Mouse (Mus musculus) embryonic facial prominence, embryonic 12.5 days (tissue): ENCODE measurements at regions not wholly inside any gene's neighbourhood (a gene's known extent, or its start where the extent isn't known, plus 50 kb on each side); places are given as distances from the start of the nearest gene placed in this dataset.
A peak's percentile ranks its signal among the peaks of the same experiment; 100 is the strongest.

Experiments used
- ATAC-seq: fragments of 200-750 bp; cut with Nextera tagmentation; 2 replicates; pipeline ENCODE4 v1.8.0; 2017; ENCODE audit not compliant: insufficient number of reproducible peaks, insufficient read depth, low FRiP score, low TSS enrichment
- H3K27ac ChIP-seq: fragments of 300-500 bp; sonication (generic); 2 replicates; pipeline ENCODE4 v1.5.1; 2016; ENCODE audit warnings: mild to moderate bottlenecking
- H3K27me3 ChIP-seq: fragments of 300-500 bp; sonication (generic); 2 replicates; pipeline ENCODE4 v1.6.1; 2016; ENCODE audit warnings: mild to moderate bottlenecking, moderate library complexity
- H3K36me3 ChIP-seq: fragments of 300-500 bp; sonication (generic); 2 replicates; pipeline ENCODE4 v1.6.1; 2016; ENCODE audit warnings: mild to moderate bottlenecking
- H3K4me1 ChIP-seq: fragments of 300-500 bp; sonication (generic); 2 replicates; pipeline ENCODE4 v1.6.1; 2016
- H3K4me2 ChIP-seq: fragments of 300-500 bp; sonication (generic); replicated peaks from 2 replicates; pipeline ENCODE4 v1.6.1; 2016; ENCODE audit warnings: mild to moderate bottlenecking, moderate library complexity
- H3K4me3 ChIP-seq: fragments of 300-500 bp; sonication (generic); 2 replicates; pipeline ENCODE4 v1.5.1; 2016; ENCODE audit warnings: mild to moderate bottlenecking
- H3K9ac ChIP-seq: fragments of 300-500 bp; sonication (generic); 2 replicates; pipeline ENCODE4 v1.6.1; 2016; ENCODE audit warnings: mild to moderate bottlenecking, moderate library complexity
- H3K9me3 ChIP-seq: fragments of 300-500 bp; sonication (generic); 2 replicates; pipeline ENCODE4 v1.6.1; 2016; ENCODE audit warnings: mild to moderate bottlenecking, moderate library complexity
- WGBS: fragments of 180-500 bp; shearing (Covaris S2); methylation state at CpG from one replicate; pipeline ENCODE4 v1.1.7; 2016; 5-methylcytosine and 5-hydroxymethylcytosine counted together

DNA sequence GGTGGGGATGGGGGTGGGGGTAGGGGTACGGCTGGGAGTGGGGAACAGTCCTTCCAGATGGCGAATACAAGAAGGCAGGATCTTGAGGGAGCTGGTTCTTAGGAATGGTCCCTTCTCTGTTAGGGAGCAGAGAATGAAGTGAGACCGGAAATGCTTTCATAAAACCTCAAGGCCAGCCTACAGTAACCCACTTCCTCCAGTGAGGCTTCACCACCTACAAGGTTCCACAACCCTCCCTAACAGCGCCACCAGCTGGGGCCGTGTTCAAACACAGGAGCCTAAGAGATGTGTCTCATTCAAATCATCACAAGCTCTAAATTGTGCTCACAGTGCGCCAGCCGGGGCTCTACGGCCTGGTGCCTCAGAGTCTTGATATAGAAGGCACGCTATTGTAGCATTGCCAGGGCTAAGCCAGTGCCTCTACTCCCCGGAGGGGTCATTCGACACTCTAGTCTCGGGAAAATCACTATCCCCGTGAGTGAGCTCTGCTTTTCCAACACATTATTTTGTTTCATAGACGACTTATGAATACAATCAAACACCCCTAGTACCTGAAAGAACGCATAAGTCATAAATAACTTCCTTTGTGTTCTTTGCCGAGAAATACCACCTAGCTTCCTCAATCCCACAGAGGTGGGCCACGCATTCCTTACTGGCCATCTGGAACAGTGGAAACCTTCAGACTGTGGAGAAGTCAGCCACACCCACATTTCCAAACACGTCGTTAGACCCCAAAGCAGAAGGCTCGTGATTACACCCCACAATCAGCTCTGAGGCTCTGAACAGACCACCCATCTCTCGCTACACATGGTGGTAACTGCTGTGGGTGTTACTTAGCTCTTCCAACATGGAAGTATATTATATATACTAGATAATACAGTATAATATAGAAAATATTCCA is 209.3 kb upstream of the Tgfbr2 start:
- 41% methylated on average over 21 of the region's 21 CpGs for WGBS
- peak overlapping the region; percentile 95 for H3K27ac ChIP-seq
- peak; percentile 57; the same call in 1 of the 2 replicates for ATAC-seq
- peaks cover 22% of the 10 kb centered on the region for H3K4me1 ChIP-seq
- H3K4me3 ChIP-seq: 0 out of 2 replicates have a peak overlapping the region, but pooled peaks have one; percentile 9
- no peaks in the 10 kb centered on the region for H3K9me3 ChIP-seq
- H3K36me3 ChIP-seq: no peaks in the 10 kb centered on the region
- peak overlapping the region; percentile 45 for H3K4me2 ChIP-seq
- no peaks in the 10 kb centered on the region for H3K27me3 ChIP-seq
- no peak overlapping the region for H3K9ac ChIP-seq

DNA sequence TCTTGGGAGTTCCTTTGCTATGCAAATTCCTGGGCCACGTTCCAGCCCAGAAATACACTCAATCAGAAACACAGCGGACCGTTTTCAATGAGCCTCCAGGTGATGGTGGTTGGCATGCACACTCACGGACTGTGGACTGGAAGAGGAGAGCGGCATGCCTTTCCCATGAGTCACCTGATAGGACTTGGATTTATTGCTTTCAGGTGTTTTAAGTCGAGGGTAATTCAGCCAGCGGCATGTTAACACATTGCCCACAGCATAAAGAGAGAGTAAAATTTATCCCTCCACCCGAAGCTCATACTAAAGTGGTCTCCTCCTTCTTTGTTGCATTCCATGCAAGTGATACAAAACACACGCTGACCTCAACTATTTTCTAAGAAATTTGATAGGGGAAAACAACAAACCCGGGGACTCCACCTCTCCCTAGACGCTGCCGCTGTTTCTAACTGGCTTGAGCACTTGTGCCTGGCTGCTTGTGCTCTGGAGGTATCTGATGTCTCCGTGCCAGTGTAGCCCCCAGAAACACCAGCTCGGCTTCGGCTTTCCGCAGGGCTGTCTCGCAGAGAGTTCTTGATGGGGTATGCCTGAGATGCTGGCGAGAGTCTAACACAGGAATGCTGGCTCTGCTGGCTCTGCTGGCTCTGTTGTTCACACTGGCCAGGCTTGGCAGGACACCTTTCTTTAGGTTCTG is 208.4 kb upstream of the Tgfbr2 start:
- no peaks in the 10 kb centered on the region for H3K9me3 ChIP-seq
- H3K36me3 ChIP-seq: no peaks in the 10 kb centered on the region
- H3K9ac ChIP-seq: peak overlapping the region; percentile 25; the same call in 1 of the 2 replicates
- ATAC-seq: peak; percentile 74
- H3K27ac ChIP-seq: peak overlapping the region; percentile 95
- WGBS: 9% methylated on average over 18 of the region's 18 CpGs
- H3K4me1 ChIP-seq: peaks cover 22% of the 10 kb centered on the region
- H3K27me3 ChIP-seq: no peaks in the 10 kb centered on the region
- peak overlapping the region; percentile 45 for H3K4me2 ChIP-seq
- 0 out of 2 replicates have a peak overlapping the region, but pooled peaks have one; percentile 9 for H3K4me3 ChIP-seq

DNA sequence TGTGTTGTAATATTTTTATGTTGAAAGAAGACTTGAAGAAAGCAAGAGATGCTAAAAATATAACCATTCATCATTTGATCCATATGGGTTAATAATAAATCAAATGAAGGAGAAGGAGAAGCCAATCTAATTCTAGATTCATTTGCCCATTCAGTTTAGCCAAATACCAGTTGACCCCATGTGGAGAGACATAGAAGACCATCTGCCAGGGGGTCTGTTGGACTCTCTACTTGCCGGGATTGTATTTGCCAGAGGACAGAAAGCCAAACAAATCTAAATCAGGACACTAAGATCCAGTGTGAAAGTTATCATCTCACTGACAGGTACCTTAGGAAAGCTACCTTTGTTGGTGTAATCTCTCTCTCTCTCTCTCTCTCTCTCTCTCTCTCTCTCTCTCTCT is 202.5 kb upstream of the Tgfbr2 start:
- H3K4me2 ChIP-seq: no peak overlapping the region
- no peaks in the 10 kb centered on the region for H3K9me3 ChIP-seq
- H3K36me3 ChIP-seq: no peaks in the 10 kb centered on the region
- H3K4me3 ChIP-seq: no peak overlapping the region
- 67% methylated on average over 1 of the region's 1 CpGs for WGBS
- no peak for ATAC-seq
- 0 out of 2 replicates have a peak, but pooled peaks cover 1% of the 10 kb centered on the region for H3K4me1 ChIP-seq
- no peaks in the 10 kb centered on the region for H3K27me3 ChIP-seq
- no peak overlapping the region for H3K9ac ChIP-seq
- H3K27ac ChIP-seq: no peak overlapping the region

DNA sequence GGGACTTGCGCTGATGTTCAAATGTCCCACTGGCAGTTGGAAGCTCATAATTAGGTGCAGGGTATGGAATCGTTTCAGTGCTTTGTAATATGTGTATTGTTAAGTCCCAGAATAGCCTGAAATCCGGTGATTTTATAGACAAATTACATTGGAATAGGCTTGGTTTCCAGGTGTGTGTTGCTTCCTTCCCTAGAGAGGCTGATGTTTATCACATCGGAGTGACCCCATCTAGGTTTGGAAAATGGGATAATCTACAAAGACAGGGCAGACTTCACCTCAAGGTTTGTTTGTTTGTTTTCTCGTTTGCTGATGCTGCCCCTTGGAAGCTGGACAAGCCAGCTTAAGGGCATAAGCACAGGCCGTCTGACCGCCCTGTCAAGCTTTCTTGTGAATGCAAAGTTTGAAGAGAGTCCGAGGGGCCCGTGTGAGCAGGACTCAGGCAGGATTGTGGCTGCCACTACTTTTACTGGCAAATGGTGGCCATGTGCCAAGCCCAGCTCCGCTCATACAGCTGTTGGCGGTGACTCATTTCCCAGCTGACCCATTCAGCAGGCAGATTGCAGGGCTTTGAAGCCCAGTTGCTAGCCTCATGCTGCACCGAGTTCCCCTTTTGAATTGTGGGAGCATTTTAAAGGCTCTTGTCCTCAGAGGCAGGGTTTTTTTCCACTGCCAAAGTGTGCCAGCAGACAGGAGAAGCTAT is 200.6 kb upstream of the Tgfbr2 start:
- no peak overlapping the region for H3K4me2 ChIP-seq
- H3K9me3 ChIP-seq: no peaks in the 10 kb centered on the region
- H3K27me3 ChIP-seq: no peaks in the 10 kb centered on the region
- no peak overlapping the region for H3K4me3 ChIP-seq
- H3K4me1 ChIP-seq: no peaks in the 10 kb centered on the region
- H3K36me3 ChIP-seq: no peaks in the 10 kb centered on the region
- H3K9ac ChIP-seq: no peak overlapping the region
- no peak for ATAC-seq
- 63% methylated on average over 12 of the region's 12 CpGs for WGBS
- H3K27ac ChIP-seq: 0 out of 2 replicates have a peak overlapping the region, but pooled peaks have one; percentile 2

DNA sequence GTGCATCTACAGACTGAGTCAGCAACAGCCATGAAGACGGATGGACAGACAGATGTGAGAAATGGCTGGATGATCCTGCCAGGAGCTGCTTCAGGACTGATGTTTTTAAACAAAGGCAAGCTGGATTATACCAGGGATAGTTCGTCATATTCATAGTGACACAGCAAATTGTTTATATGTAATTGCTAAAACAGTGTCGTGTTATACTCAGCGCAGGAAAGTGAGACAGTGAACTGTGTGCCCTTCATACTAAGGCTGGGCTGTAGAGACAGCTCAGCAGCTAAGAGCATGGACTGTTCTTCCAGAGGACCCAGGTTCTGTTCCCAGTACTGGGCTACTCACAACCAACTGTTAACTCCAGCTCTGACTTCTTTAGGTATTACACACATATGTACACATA is 199.2 kb upstream of the Tgfbr2 start:
- peaks cover 1% of the 10 kb centered on the region; the same call in 1 of the 2 replicates for H3K4me1 ChIP-seq
- WGBS: 77% methylated on average over 4 of the region's 4 CpGs
- ATAC-seq: no peak
- no peaks in the 10 kb centered on the region for H3K36me3 ChIP-seq
- no peak overlapping the region for H3K4me2 ChIP-seq
- H3K27me3 ChIP-seq: no peaks in the 10 kb centered on the region
- H3K4me3 ChIP-seq: no peak overlapping the region
- no peaks in the 10 kb centered on the region for H3K9me3 ChIP-seq
- no peak overlapping the region for H3K9ac ChIP-seq
- H3K27ac ChIP-seq: no peak overlapping the region

DNA sequence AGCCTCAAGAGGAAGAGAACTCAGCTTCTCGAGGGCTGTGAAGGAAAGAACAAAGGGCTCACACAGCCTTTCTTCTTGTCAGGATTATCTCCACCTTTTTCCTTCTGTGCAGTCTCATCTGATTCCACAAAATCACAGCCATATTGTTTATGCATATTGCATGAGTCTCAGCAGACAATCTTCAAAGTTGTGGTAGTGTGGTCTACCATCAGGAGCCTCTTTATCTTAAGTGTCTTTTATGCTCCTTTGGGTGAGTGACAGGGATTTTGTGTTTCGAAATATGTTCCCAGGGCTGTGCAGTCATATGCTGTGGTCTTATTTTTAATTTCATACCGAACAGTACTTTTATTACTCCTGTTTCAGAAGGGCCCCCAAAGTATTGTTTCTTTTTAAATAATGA is 198.2 kb upstream of the Tgfbr2 start:
- no peak for ATAC-seq
- no peaks in the 10 kb centered on the region for H3K9me3 ChIP-seq
- no peaks in the 10 kb centered on the region for H3K27me3 ChIP-seq
- H3K4me3 ChIP-seq: no peak overlapping the region
- no peak overlapping the region for H3K4me2 ChIP-seq
- H3K36me3 ChIP-seq: no peaks in the 10 kb centered on the region
- whole genome bisulfite sequencing: 63% methylated on average over 3 of the region's 3 CpGs
- peaks cover 9% of the 10 kb centered on the region; the same call in 1 of the 2 replicates for H3K4me1 ChIP-seq
- no peak overlapping the region for H3K9ac ChIP-seq
- no peak overlapping the region for H3K27ac ChIP-seq

DNA sequence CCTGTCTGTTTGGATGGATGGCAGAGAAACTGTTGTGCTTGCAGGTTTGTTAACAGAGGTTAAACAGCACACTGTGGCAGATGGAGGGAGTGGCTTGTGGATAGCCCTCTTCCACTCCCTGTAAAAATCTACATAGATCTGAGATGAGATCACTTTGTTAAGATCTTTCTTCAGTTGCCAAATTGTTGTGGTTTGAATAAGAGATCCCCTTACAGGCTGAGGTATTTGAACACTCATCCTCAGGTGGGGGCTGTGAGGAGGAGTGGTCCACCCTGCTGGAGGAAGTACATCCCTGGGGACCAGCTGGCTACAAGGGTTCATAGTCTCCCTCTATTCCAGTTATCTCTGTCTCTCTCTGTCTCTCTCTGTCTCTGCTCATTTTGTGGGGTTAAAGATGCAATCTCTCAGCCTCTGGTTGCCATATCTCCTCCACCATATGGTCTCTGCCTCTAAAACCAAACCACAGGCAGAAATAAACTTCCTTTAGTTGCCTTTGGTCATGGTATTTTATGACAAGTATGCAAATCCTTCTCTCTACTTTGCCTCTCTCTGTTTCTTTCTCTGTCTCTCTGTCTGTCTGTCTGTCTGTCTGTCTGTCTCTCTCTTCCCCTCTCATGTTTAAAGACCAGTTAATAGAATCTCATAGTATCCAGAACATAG is 194.0 kb upstream of the Tgfbr2 start:
- no peak overlapping the region for H3K4me2 ChIP-seq
- 0 out of 2 replicates have a peak, but pooled peaks have one; percentile 52 for ATAC-seq

DNA sequence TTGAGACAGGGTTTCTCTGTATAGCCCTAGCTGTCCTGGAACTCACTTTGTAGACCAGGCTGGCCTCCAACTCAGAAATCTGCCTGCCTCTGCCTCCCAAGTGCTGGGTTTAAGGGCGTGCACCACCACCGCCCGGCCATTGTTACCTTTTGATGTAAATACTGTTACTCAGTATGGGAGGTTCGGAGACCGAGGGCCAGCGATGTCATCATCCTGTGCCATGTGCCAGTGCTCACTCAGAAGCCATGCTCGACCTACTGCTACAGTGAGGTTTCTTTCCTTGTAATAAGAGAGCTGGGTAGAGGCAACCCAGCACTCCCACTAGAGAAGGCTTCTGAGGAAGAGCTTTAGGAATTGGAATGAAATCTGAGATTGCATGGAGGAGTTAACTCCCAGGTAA is 191.6 kb upstream of the Tgfbr2 start:
- H3K4me2 ChIP-seq: no peak overlapping the region
- H3K4me3 ChIP-seq: no peak overlapping the region
- no peaks in the 10 kb centered on the region for H3K36me3 ChIP-seq
- no peak for ATAC-seq
- 0 out of 2 replicates have a peak, but pooled peaks cover 3% of the 10 kb centered on the region for H3K9me3 ChIP-seq
- 89% methylated on average over 7 of the region's 7 CpGs for WGBS
- no peak overlapping the region for H3K27ac ChIP-seq
- no peaks in the 10 kb centered on the region for H3K27me3 ChIP-seq
- no peak overlapping the region for H3K9ac ChIP-seq
- H3K4me1 ChIP-seq: peaks cover 13% of the 10 kb centered on the region; the same call in 1 of the 2 replicates

More for the DNA sequence above, 194.0 kb upstream of the Tgfbr2 start:
- Histone ChIP-seq H3K4me3 (no peak overlapping the region), H3K9me3 (no peaks in the 10 kb centered on the region), H3K36me3 (no peaks in the 10 kb centered on the region), H3K27me3 (no peaks in the 10 kb centered on the region), H3K4me1 (peaks cover 13% of the 10 kb centered on the region; the same call in 1 of the 2 replicates), H3K27ac (0 out of 2 replicates have a peak overlapping the region, but pooled peaks have one; percentile 25), H3K9ac (no peak overlapping the region)

DNA sequence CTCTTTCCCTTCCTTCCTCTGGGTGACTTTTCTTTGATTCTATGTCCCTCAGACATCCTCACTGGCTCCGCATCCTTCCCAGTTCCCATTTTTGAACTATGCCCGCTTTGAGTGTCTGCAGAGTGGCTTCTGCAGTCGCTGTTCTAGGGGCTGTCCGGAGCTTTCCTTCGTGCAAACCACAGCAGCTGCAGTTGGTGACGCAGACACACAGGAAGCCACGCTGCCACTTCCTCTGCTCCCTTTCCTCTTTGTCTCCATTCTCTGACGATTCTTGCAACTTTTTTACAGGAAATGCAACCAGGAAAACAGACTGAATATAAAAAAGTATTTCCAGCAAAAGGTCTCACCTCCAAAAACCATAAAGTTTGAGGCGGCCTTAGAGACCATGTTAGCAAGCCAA is 191.0 kb upstream of the Tgfbr2 start:
- Histone ChIP-seq H3K4me2 (no peak overlapping the region), H3K4me1 (peaks cover 13% of the 10 kb centered on the region; the same call in 1 of the 2 replicates), H3K27me3 (no peaks in the 10 kb centered on the region), H3K4me3 (no peak overlapping the region), H3K36me3 (no peaks in the 10 kb centered on the region), H3K27ac (no peak overlapping the region), H3K9ac (no peak overlapping the region), H3K9me3 (peaks cover 7% of the 10 kb centered on the region; the same call in 1 of the 2 replicates)
- ATAC-seq: no peak
- 79% methylated on average over 9 of the region's 9 CpGs for WGBS

DNA sequence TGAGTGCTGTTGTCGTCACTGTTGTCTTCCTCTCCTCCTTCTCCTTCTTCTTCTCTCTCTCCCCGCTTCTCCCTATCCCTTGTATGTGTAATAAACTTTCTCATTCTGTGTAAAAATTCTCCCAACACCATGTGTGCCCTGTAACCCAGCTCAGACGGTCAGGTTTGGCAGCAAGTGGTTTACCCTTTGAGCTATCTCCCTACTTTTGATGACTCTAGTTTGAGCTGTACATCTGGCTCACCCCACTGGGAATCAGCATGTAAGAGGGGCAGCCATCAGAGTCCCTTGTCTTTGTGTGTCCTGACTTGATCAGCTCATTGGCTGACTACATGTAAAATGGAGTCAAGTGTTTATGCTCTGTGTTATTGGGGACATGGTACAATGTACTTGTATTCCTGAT is 190.5 kb upstream of the Tgfbr2 start:
- no peak for ATAC-seq
- WGBS: 80% methylated on average over 3 of the region's 3 CpGs

More for the DNA sequence above, 190.5 kb upstream of the Tgfbr2 start:
- Histone ChIP-seq H3K27ac (no peak overlapping the region), H3K4me1 (peaks cover 13% of the 10 kb centered on the region; the same call in 1 of the 2 replicates), H3K4me2 (no peak overlapping the region), H3K4me3 (no peak overlapping the region), H3K9me3 (peaks cover 7% of the 10 kb centered on the region; the same call in 1 of the 2 replicates), H3K36me3 (no peaks in the 10 kb centered on the region), H3K9ac (no peak overlapping the region), H3K27me3 (no peaks in the 10 kb centered on the region)
